Mouse (Mus musculus) spleen, adult 2 months (tissue): ENCODE measurements around the gene Prkar2b. TPM values are rescaled to one million over a fixed set of nuclear protein-coding genes. Genes with fewer than 3 reads are reported as not detected.

Experiments
- DNase-seq, 2 experiments: peaks; one replicate each; pipeline versions ENCODE4 v3.0.0 to v3.0.0-alpha.2; 2012 to 2021; ENCODE audit warnings: low spot score in 2 of 2, low read depth in 1 of 2
- H3K27ac ChIP-seq: fragments of 200-500 bp; 2 replicates; pipeline ENCODE4 v1.5.1; 2012; ENCODE audit warnings: low read length, inconsistent platforms; ENCODE audit not compliant: insufficient read depth
- H3K27me3 ChIP-seq: fragments of 200-500 bp; 2 replicates; pipeline ENCODE4 v1.6.1; 2012; ENCODE audit warnings: mild to moderate bottlenecking, moderate library complexity, low read length, inconsistent platforms; ENCODE audit not compliant: control insufficient read depth, insufficient read depth
- H3K36me3 ChIP-seq: fragments of 200-500 bp; 2 replicates; pipeline ENCODE4 v1.6.1; 2012; ENCODE audit warnings: mild to moderate bottlenecking, low read length, inconsistent platforms; ENCODE audit not compliant: control insufficient read depth, insufficient read depth
- H3K4me1 ChIP-seq: fragments of 200-500 bp; 2 replicates; pipeline ENCODE4 v1.6.1; 2011; ENCODE audit warnings: inconsistent platforms; ENCODE audit not compliant: control insufficient read depth, insufficient read depth, insufficient read length
- H3K4me3 ChIP-seq: fragments of 200-500 bp; 2 replicates; pipeline ENCODE4 v1.5.1; 2011; ENCODE audit warnings: mild to moderate bottlenecking, inconsistent platforms; ENCODE audit not compliant: insufficient read depth, insufficient read length; ENCODE audit errors: extremely low read depth
- CTCF ChIP-seq: fragments of 200-500 bp; IDR thresholded peaks from 2 replicates; pipeline ENCODE4 v1.5.1; 2011; ENCODE audit warnings: mild to moderate bottlenecking, inconsistent platforms; ENCODE audit not compliant: insufficient read depth, insufficient read length, insufficient replicate concordance; ENCODE audit errors: extremely low read depth
- POLR2A ChIP-seq: fragments of 200-500 bp; IDR thresholded peaks from 2 replicates; pipeline ENCODE4 v1.6.1; 2011; ENCODE audit warnings: low read depth, low read length, inconsistent platforms
- WGBS: fragments of 180-500 bp; shearing (Covaris S2); methylation state at CpG from one replicate; pipeline ENCODE4 v1.1.7; 2018; 5-methylcytosine and 5-hydroxymethylcytosine counted together
- polyA plus RNA-seq: library from polyadenylated mRNA; depleted of rRNA; stranded (reverse); fragments of >200 nt; gene quantifications from 2 replicates; pipeline ENCODE4 v1.2.3, GENCODE M21; 2012

Prkar2b gene
- polyA plus RNA-seq, 1 experiment: 9.1 TPM

- H3K4me1 ChIP-seq: peaks cover 3% of the 10 kb centered on the region; the same call in 1 of the 2 replicates
- no peak for DNase-seq
- TF ChIP-seq CTCF (no peak), POLR2A (no peak)
- no peaks in the 10 kb centered on the region for H3K27me3 ChIP-seq
- whole genome bisulfite sequencing: 73% methylated on average over 2 of the region's 2 CpGs
- no peak overlapping the region for H3K27ac ChIP-seq
- no peaks in the 10 kb centered on the region for H3K36me3 ChIP-seq
- no peak overlapping the region for H3K4me3 ChIP-seq
Observed at GRCm38 (mm10) chr12:31986463-31986862, 74.6 kb downstream of the Prkar2b start.

DNA sequence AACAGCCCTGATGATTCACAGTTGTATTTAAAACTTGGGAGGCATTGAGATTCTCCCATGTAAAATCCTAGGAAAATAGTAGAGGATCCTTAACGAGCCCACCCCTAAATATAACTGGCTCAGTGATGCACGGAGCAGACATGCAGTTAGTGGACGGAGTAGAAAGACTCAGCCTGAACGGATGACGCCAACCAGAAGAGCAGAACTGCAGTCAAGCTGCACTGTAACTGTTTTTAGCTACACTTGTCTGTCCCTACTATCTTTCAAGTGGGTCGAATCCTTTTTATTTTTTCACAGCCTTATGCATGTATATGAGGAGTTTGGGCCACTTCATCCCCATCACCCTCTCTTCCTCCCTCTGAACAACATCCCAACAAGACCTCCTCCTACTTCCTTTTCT lies 75.4 kb downstream of the Prkar2b start:
- Histone ChIP-seq H3K4me1 (peaks cover 3% of the 10 kb centered on the region; the same call in 1 of the 2 replicates), H3K36me3 (no peaks in the 10 kb centered on the region), H3K4me3 (no peak overlapping the region), H3K27me3 (no peaks in the 10 kb centered on the region), H3K27ac (no peak overlapping the region)
- DNase-seq: no peak
- 92% methylated on average over 6 of the region's 6 CpGs for WGBS
- no peak for TF ChIP-seq POLR2A
- TF ChIP-seq CTCF: no peak

- no peak for DNase-seq
- TF ChIP-seq CTCF (no peak), POLR2A (no peak)
- 19% methylated on average over 12 of the region's 12 CpGs for WGBS
- Histone ChIP-seq H3K36me3 (no peaks in the 10 kb centered on the region), H3K27me3 (no peaks in the 10 kb centered on the region), H3K4me1 (peaks cover 3% of the 10 kb centered on the region; the same call in 1 of the 2 replicates), H3K4me3 (no peak overlapping the region), H3K27ac (no peak overlapping the region)
Observed at GRCm38 (mm10) chr12:31984664-31985063, 76.4 kb downstream of the Prkar2b start.

DNA sequence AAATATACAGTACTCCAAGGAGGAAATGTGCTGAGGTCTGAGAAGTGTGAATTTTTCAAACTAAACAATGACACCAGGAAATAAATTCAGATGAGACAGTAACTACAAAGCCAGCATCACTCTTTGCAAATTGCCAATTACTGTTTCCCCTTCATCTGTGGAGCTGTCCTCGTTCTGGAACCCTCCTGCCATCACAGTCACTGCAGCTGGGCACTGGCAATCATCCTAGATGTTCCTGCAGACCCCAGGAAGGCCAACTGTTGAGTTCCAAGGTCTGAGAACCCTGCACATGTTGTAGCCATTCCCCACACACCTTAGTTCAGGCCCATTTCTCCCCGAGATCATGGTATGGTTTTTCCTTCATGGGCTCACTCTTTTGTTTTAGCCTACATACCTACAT lies 76.9 kb downstream of the Prkar2b start:
- no peak for DNase-seq
- Histone ChIP-seq H3K4me1 (peaks cover 3% of the 10 kb centered on the region; the same call in 1 of the 2 replicates), H3K36me3 (no peaks in the 10 kb centered on the region), H3K27me3 (no peaks in the 10 kb centered on the region), H3K4me3 (no peak overlapping the region), H3K27ac (no peak overlapping the region)
- 54% methylated on average over 2 of the region's 2 CpGs for WGBS
- no peak for TF ChIP-seq CTCF
- TF ChIP-seq POLR2A: no peak

DNA sequence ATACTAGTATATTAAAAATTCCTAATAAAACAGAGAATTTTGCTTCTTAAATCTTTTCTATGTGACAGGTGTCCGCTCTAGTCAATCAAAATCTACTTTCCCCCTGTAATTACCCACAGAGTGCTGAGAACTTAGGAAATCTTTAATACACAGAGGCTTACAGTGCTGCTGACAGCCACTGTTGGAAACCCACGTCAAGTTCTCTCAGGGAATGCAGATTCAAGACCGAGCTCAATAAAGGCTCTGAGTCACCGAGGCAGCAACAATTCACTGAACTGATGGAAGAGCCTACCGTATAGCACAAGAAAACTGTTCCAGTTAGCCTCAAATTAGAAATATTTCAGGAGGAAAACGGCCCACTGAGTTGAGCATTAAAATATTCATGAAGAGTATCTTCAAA lies 77.3 kb downstream of the Prkar2b start:
- Histone ChIP-seq H3K27ac (no peak overlapping the region), H3K4me1 (peaks cover 3% of the 10 kb centered on the region; the same call in 1 of the 2 replicates), H3K36me3 (no peaks in the 10 kb centered on the region), H3K4me3 (no peak overlapping the region), H3K27me3 (no peaks in the 10 kb centered on the region)
- DNase-seq: no peak
- 92% methylated on average over 6 of the region's 6 CpGs for WGBS
- TF ChIP-seq CTCF (no peak), POLR2A (no peak)

DNA sequence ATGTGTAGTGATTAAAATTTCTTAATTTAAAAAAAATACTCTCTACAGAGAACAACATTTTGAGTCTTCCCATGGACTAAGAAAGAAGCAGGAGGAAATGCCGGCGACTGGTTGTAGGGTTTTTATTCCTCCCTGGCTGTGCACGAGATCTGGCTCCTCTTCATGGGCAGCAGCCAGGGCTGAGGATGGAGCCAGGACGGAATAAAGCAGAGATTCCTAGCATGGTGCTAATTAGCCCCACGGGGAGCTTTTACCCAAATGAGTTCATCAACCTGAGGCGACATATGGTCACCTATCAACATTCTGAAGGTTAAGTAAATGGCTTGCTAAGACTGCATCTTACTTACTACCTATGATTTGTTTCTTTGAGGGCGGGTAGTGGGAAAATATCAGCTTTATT lies 77.9 kb downstream of the Prkar2b start:
- H3K4me1 ChIP-seq: peaks cover 3% of the 10 kb centered on the region; the same call in 1 of the 2 replicates
- H3K36me3 ChIP-seq: no peaks in the 10 kb centered on the region

GRCm38 (mm10) chr12:31977613-31978195 lies 83.4 kb downstream of the Prkar2b start:
- Histone ChIP-seq H3K36me3 (no peaks in the 10 kb centered on the region), H3K4me3 (no peak overlapping the region), H3K27ac (no peak overlapping the region), H3K4me1 (no peaks in the 10 kb centered on the region), H3K27me3 (no peaks in the 10 kb centered on the region)
- no peak for DNase-seq
- WGBS: 90% methylated on average over 12 of the region's 12 CpGs
- TF ChIP-seq POLR2A (no peak), CTCF (no peak)

More for the DNA sequence above, 77.9 kb downstream of the Prkar2b start:
- no peak for DNase-seq
- WGBS: 93% methylated on average over 7 of the region's 7 CpGs
- no peaks in the 10 kb centered on the region for H3K27me3 ChIP-seq
- H3K27ac ChIP-seq: no peak overlapping the region
- H3K4me3 ChIP-seq: no peak overlapping the region
- TF ChIP-seq POLR2A (no peak), CTCF (no peak)
